Comparison of ENCODE assay signal across 8 mouse cellular contexts in the genomic region with DNA sequence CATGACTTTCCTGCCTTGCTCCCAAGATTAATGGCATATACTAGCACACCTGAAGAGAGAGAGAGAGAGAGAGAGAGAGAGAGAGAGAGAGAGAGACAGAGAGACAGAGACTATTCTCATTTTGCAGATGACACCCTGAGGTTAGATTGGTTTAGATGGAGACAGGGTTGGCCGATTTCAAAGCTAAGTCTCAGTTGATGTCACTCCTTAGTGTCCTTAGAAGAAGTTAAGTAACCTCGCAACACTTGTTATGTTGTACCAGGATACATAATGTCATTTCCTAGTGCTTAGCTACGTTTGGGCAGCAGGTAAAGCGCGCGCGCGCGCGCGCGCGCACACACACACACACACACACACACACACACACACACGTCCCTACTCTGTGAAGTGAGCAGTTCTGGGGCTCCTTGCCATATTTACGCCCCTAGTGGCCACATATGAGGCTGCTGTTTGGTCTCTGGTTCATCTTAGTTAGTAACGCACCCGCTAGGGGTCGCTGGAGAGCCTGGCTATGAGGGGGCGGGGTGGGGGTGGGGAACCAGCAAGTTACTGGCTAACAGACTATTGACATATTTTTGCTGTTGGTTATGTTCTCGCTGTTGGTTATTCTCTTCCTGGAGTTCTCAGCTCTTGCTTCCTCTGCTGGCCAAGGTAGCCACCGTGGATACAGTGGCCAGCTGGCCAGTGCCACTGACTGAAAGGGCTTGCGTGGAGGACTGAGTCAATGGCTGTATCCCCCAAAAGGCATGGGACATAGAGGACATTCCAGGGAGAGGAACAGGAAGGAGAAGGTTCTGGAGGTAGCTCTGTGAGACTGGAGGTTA. TPM values are rescaled to one million over a fixed set of nuclear protein-coding genes. Genes with fewer than 3 reads are reported as not detected.
DNase-seq lines count a peak whose midpoint lies in the region; ATAC-seq lines count a peak whose summit lies in the region.

No protein-coding gene starts in this region.

- DNase-seq in T-cell, adult 2 months (ENCODE audit: low spot score), result peak; percentile 87
- peak; percentile 87 to 93 for DNase-seq in cerebellum, postnatal 25 days
- DNase-seq in frontal cortex, postnatal 25 days (ENCODE audit: low spot score in 2 of 2), result peak; percentile 55 to 73
- DNase-seq in hindbrain, embryonic 14.5 days (ENCODE audit: low spot score), result peak; percentile 85
- DNase-seq in layer of hippocampus, postnatal 25 days (ENCODE audit: extremely low spot score in 1 of 2, low spot score in 1 of 2), result peak; percentile 65 to 86
- peak; percentile 89 for DNase-seq in lung, postnatal 25 days (ENCODE audit: low spot score)
- DNase-seq in retina, embryonic 14.5 days (ENCODE audit: low spot score), result peak; percentile 95
- peak; percentile 80 to 83 for DNase-seq in thymus, postnatal 36 days

- WGBS in hindbrain, embryonic 14.5 days, result 19% methylated on average over 22 of the region's 22 CpGs

- peak; percentile 85; the same call in 1 of the 2 replicates for ATAC-seq in hindbrain, embryonic 14.5 days (ENCODE audit: low FRiP score)

- H3K4me3 ChIP-seq in hindbrain, embryonic 14.5 days (replicated peaks; ENCODE audit: low read length), result no peak overlapping the region

- no peaks in the 10 kb centered on the region for H3K27me3 ChIP-seq in hindbrain, embryonic 14.5 days (ENCODE audit: control insufficient read depth, insufficient read depth, low read length)

- H3K36me3 ChIP-seq in hindbrain, embryonic 14.5 days (replicated peaks; ENCODE audit: control insufficient read depth, insufficient read depth), result no peaks in the 10 kb centered on the region

- H3K4me1 ChIP-seq in hindbrain, embryonic 14.5 days (replicated peaks; ENCODE audit: control insufficient read depth, insufficient read depth, low read length), result no peaks in the 10 kb centered on the region

- no peak overlapping the region; the same call in 1 of the 2 replicates for H3K4me2 ChIP-seq in hindbrain, embryonic 14.5 days (replicated peaks)

- H3K27ac ChIP-seq in hindbrain, embryonic 14.5 days, result no peak overlapping the region

- H3K9me3 ChIP-seq in hindbrain, embryonic 14.5 days (ENCODE audit: control insufficient read depth, low read length), result no peaks in the 10 kb centered on the region

- no peak overlapping the region for H3K9ac ChIP-seq in hindbrain, embryonic 14.5 days

RNA-seq across cellular contexts. Expression of gene Pdp2, which starts 26.4 kb away (rescaled TPM):
- polyA plus RNA-seq in hindbrain, embryonic 14.5 days (2014; fragmentation: Nextera tagmentation; extraction: Ambion mirVana), result 18.7 and 19.7 TPM in 2 replicates
- 1 to 10 TPM; 7.8 to 8.1 TPM for total RNA-seq in layer of hippocampus, postnatal 25 days (2021)

RNA-seq across cellular contexts. Expression of gene Car7, which starts 30.4 kb away (rescaled TPM):
- 2.0 and 2.2 TPM in 2 replicates for polyA plus RNA-seq in hindbrain, embryonic 14.5 days (2014; fragmentation: Nextera tagmentation; extraction: Ambion mirVana)
- 10 to 100 TPM; 14.8 to 26.6 TPM for total RNA-seq in layer of hippocampus, postnatal 25 days (2021)

RNA-seq across cellular contexts. Expression of gene Nae1, which starts 30.4 kb away (rescaled TPM):
- polyA plus RNA-seq in hindbrain, embryonic 14.5 days (2014; fragmentation: Nextera tagmentation; extraction: Ambion mirVana), result 111 and 116 TPM in 2 replicates
- total RNA-seq in layer of hippocampus, postnatal 25 days (2021), result 10 to 100 TPM; 44.3 to 46.9 TPM

RNA-seq across cellular contexts. Expression of gene Terb1, which starts 55.1 kb away (rescaled TPM):
- 0.78 and 0.83 TPM in 2 replicates for polyA plus RNA-seq in hindbrain, embryonic 14.5 days (2014; fragmentation: Nextera tagmentation; extraction: Ambion mirVana)
- under 1 TPM; 0.57 to 0.80 TPM for total RNA-seq in layer of hippocampus, postnatal 25 days (2021)

RNA-seq across cellular contexts. Expression of gene Cdh16, which starts 59.4 kb away (rescaled TPM):
- not detected in 2 replicates for polyA plus RNA-seq in hindbrain, embryonic 14.5 days (2014; fragmentation: Nextera tagmentation; extraction: Ambion mirVana)
- total RNA-seq in layer of hippocampus, postnatal 25 days (2021), result not detected
